Mouse (Mus musculus) megakaryocyte, embryonic 14.5 days (primary cell): ENCODE data around the gene Trappc3l.

Source experiments
- FLI1 ChIP-seq: IDR thresholded peaks from 2 replicates; pipeline ENCODE4 v1.6.1; 2012; ENCODE audit warnings: low read length, inconsistent platforms, mixed read lengths
- GATA1 ChIP-seq: IDR thresholded peaks from 3 replicates; pipeline ENCODE4 v1.6.1; 2012; ENCODE audit warnings: mixed read lengths, low read length, inconsistent platforms, borderline replicate concordance

DNA sequence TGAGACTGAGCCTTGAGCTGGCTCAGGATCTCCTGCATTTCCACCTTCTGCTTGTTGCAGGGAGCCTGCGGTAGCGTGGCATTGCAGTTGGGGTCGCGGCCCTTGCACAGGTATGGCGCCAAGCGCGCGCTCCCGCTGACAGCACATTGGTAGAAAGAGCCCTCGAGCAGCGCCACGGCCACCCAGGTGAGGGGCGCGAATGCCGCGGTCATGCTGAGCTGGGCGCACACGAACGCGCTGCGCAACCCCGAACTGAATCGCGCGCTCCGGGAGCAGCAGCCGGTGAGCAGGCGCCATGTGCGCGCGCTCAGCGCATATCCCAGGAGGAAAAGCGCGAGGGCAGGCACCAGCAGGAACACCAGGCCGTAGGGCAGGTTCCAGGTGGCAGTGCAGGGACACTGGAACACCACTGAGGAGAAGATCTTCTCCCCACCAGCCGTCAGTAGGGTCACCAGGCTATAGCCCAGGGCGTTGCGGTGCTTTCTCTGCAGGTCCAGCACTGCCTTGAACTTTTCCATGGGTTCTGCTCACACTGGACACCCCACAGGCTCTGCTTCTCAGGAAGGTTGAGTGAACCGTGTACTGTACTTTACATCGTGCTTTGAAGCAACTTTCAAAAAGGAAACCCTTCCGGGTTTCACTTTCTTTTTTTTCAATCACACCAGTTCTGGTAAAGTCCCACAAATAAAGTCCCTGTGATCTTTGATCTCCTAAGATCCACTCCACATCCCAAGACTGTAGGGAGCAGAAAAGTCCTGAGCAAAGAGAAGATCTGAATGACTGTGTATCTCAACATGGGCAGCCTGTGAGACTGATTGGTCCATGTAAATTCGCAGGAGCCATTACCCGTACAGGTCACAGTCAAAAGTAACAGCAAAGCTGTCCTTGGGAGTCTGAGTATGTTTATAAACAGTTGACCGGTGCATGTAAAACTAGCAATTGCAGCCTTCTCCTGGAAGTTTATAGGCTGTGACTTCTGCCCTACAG, 90.3 kb downstream of the Trappc3l start, which contains the start of gene Calhm6:
- TF ChIP-seq GATA1 (no peak), FLI1 (no peak)
